In genomic region chr17:48281739-48282085, GRCm38 (mm10) we compare ENCODE assay signal across 9 mouse cellular contexts. TPM values are rescaled to one million over a fixed set of nuclear protein-coding genes. Genes with fewer than 3 reads are reported as not detected.
DNase-seq lines count a peak whose midpoint lies in the region; ATAC-seq lines count a peak whose summit lies in the region.
"Had no signal": no experiment of that assay in that cellular context is flagged by ENCODE, and none has a peak within 500 bp of the region (broad histone marks: within the 10 kb centered on the region; RNA-seq: fewer than 3 reads in every experiment).

No protein-coding gene starts in this region.

- H3K4me3 ChIP-seq in kidney, embryonic 15.5 days (replicated peaks), result peak overlapping the region; percentile 32
- H3K4me3 ChIP-seq in embryonic facial prominence, embryonic 10.5 days, result peak overlapping the region; percentile 52
- peak overlapping the region; percentile 15; the same call in 1 of the 2 replicates for H3K4me3 ChIP-seq in intestine, embryonic 15.5 days (replicated peaks)
- H3K4me3 ChIP-seq: megakaryocyte, embryonic 14.5 days had no signal

- no peaks in the 10 kb centered on the region for H3K9me3 ChIP-seq in kidney, embryonic 15.5 days (replicated peaks)
- no peaks in the 10 kb centered on the region for H3K9me3 ChIP-seq in embryonic facial prominence, embryonic 10.5 days
- H3K9me3 ChIP-seq in intestine, embryonic 15.5 days, result no peaks in the 10 kb centered on the region
- H3K9me3 ChIP-seq: megakaryocyte, embryonic 14.5 days had no signal

- H3K4me2 ChIP-seq in kidney, embryonic 15.5 days, result peak overlapping the region; percentile 55
- peak overlapping the region; percentile 58 for H3K4me2 ChIP-seq in intestine, embryonic 15.5 days (replicated peaks)

- ATAC-seq in kidney, embryonic 15.5 days (replicated peaks; ENCODE audit: low FRiP score), result no peak
- ATAC-seq in intestine, embryonic 15.5 days, result no peak

- no peaks in the 10 kb centered on the region for H3K27me3 ChIP-seq in kidney, embryonic 15.5 days
- H3K27me3 ChIP-seq in embryonic facial prominence, embryonic 10.5 days (replicated peaks; ENCODE audit: low read depth, poor library complexity, severe bottlenecking), result no peaks in the 10 kb centered on the region
- H3K27me3 ChIP-seq in intestine, embryonic 15.5 days (replicated peaks), result no peaks in the 10 kb centered on the region
- H3K27me3 ChIP-seq: megakaryocyte, embryonic 14.5 days had no signal

- no peak overlapping the region for H3K9ac ChIP-seq in kidney, embryonic 15.5 days
- H3K9ac ChIP-seq in intestine, embryonic 15.5 days, result no peak overlapping the region

- 5% methylated on average over 3 of the region's 3 CpGs for WGBS in kidney, embryonic 15.5 days
- 4% methylated on average over 3 of the region's 3 CpGs for WGBS in embryonic facial prominence, embryonic 10.5 days
- WGBS in intestine, embryonic 15.5 days, result 8% methylated on average over 3 of the region's 3 CpGs

- no peak for DNase-seq in kidney, adult 9 months
- peak; percentile 71 for DNase-seq in embryonic facial prominence, embryonic 10.5 days (ENCODE audit: low spot score)
- DNase-seq in neural tube, embryonic 10.5 days (ENCODE audit: extremely low spot score, low spot score), result peak; percentile 40
- DNase-seq in gastrocnemius, postnatal 10 days, result no peak
- no peak for DNase-seq in frontal cortex, postnatal 36 days (ENCODE audit: low spot score in 2 of 2)
- no peak for DNase-seq in ovary, postnatal 14 days (ENCODE audit: low spot score)

- H3K4me1 ChIP-seq in kidney, embryonic 15.5 days, result peaks cover 15% of the 10 kb centered on the region
- H3K4me1 ChIP-seq in embryonic facial prominence, embryonic 10.5 days, result peaks cover 30% of the 10 kb centered on the region
- H3K4me1 ChIP-seq in intestine, embryonic 15.5 days (replicated peaks), result 0 out of 2 replicates have a peak, but pooled peaks cover 3% of the 10 kb centered on the region

- no peaks in the 10 kb centered on the region for H3K36me3 ChIP-seq in kidney, embryonic 15.5 days
- H3K36me3 ChIP-seq in embryonic facial prominence, embryonic 10.5 days (replicated peaks), result no peaks in the 10 kb centered on the region
- no peaks in the 10 kb centered on the region for H3K36me3 ChIP-seq in intestine, embryonic 15.5 days

- peak overlapping the region; percentile 70 for H3K27ac ChIP-seq in kidney, embryonic 15.5 days
- peak overlapping the region; percentile 87 for H3K27ac ChIP-seq in embryonic facial prominence, embryonic 10.5 days (replicated peaks)
- H3K27ac ChIP-seq in intestine, embryonic 15.5 days, result no peak overlapping the region

RNA-seq across cellular contexts. Expression of gene Treml2, which starts 17.6 kb away (rescaled TPM):
- polyA plus RNA-seq in kidney, embryonic 15.5 days (2015; fragmentation: Nextera tagmentation; extraction: Ambion mirVana), result 0.13 and 0.29 TPM in 2 replicates
- 0.28 and 0.40 TPM in 2 replicates for polyA plus RNA-seq in embryonic facial prominence, embryonic 10.5 days (2016; fragmentation: Nextera tagmentation; extraction: Ambion mirVana)
- 0.24 and 0.37 TPM in 2 replicates for polyA plus RNA-seq in intestine, embryonic 15.5 days (2015; fragmentation: Nextera tagmentation; extraction: Ambion mirVana)
- total RNA-seq in gastrocnemius, postnatal 10 days (2021), result under 1 TPM in 1 of 2 experiments, not detected in 1; 0.18 TPM

RNA-seq across cellular contexts. Expression of gene Treml4, which starts 17.6 kb away (rescaled TPM):
- 0.49 and 0.60 TPM in 2 replicates for polyA plus RNA-seq in kidney, embryonic 15.5 days (2015; fragmentation: Nextera tagmentation; extraction: Ambion mirVana)
- 0.11 and 0.16 TPM in 2 replicates for polyA plus RNA-seq in embryonic facial prominence, embryonic 10.5 days (2016; fragmentation: Nextera tagmentation; extraction: Ambion mirVana)
- polyA plus RNA-seq in intestine, embryonic 15.5 days (2015; fragmentation: Nextera tagmentation; extraction: Ambion mirVana), result 2.4 and 3.3 TPM in 2 replicates
- total RNA-seq in gastrocnemius, postnatal 10 days (2021), result under 1 TPM in 1 of 2 experiments, not detected in 1; 0.36 TPM

RNA-seq across cellular contexts. Expression of gene Trem3, which starts 34.1 kb away (rescaled TPM):
- not detected in 2 replicates for polyA plus RNA-seq in kidney, embryonic 15.5 days (2015; fragmentation: Nextera tagmentation; extraction: Ambion mirVana)
- polyA plus RNA-seq in embryonic facial prominence, embryonic 10.5 days (2016; fragmentation: Nextera tagmentation; extraction: Ambion mirVana), result not detected in 2 replicates
- 0.19 and 0.23 TPM in 2 replicates for polyA plus RNA-seq in intestine, embryonic 15.5 days (2015; fragmentation: Nextera tagmentation; extraction: Ambion mirVana)
- under 1 TPM in 1 of 2 experiments, not detected in 1; 0.27 TPM for total RNA-seq in gastrocnemius, postnatal 10 days (2021)

RNA-seq across cellular contexts. Expression of gene B430306N03Rik, which starts 34.2 kb away (rescaled TPM):
- 0.23 and 0.39 TPM in 2 replicates for polyA plus RNA-seq in kidney, embryonic 15.5 days (2015; fragmentation: Nextera tagmentation; extraction: Ambion mirVana)
- polyA plus RNA-seq in embryonic facial prominence, embryonic 10.5 days (2016; fragmentation: Nextera tagmentation; extraction: Ambion mirVana), result not detected in 2 replicates
- 0.28 and 0.45 TPM in 2 replicates for polyA plus RNA-seq in intestine, embryonic 15.5 days (2015; fragmentation: Nextera tagmentation; extraction: Ambion mirVana)
- under 1 TPM; 0.05 to 0.34 TPM for total RNA-seq in gastrocnemius, postnatal 10 days (2021)

RNA-seq across cellular contexts. Expression of gene Trem1, which starts 49.1 kb away (rescaled TPM):
- 0.05 and 0.08 TPM in 2 replicates for polyA plus RNA-seq in kidney, embryonic 15.5 days (2015; fragmentation: Nextera tagmentation; extraction: Ambion mirVana)
- not detected in 2 replicates for polyA plus RNA-seq in embryonic facial prominence, embryonic 10.5 days (2016; fragmentation: Nextera tagmentation; extraction: Ambion mirVana)
- 0.24 and 0.37 TPM in 2 replicates for polyA plus RNA-seq in intestine, embryonic 15.5 days (2015; fragmentation: Nextera tagmentation; extraction: Ambion mirVana)
- total RNA-seq in gastrocnemius, postnatal 10 days (2021), result under 1 TPM in 1 of 2 experiments, not detected in 1; 0.11 TPM

Comparison
In these comparisons a context has a peak if more than half of its experiments do, and no peak if none do; other contexts are left out.
1. DNase-seq: peak in embryonic facial prominence, embryonic 10.5 days (single experiment) and neural tube, embryonic 10.5 days (single experiment); none in kidney, adult 9 months (single experiment), gastrocnemius, postnatal 10 days (single experiment), frontal cortex, postnatal 36 days (0 of 2) and ovary, postnatal 14 days (single experiment).
2. Peak in every context shown above with its lines, with median percentiles within 50 percentile points of each other: H3K4me3 ChIP-seq.